Mouse (Mus musculus): ENCODE results near the gene Tll1. TPM values are rescaled to one million over a fixed set of nuclear protein-coding genes. Genes with fewer than 3 reads are reported as not detected.

The Tll1 gene
- polyA plus RNA-seq (2011; ENCODE audit: insufficient read depth, insufficient read length, low replicate concordance, missing spikeins), result not detected in 2 replicates

GRCm38 (mm10) chr8:64206024-64206385 lies at the start of gene Tll1:
Gene Tll1 (minus strand): TSS chr8:64206271.
- no peak for TF ChIP-seq POLR2A (IDR thresholded peaks at IDR 0.05; ENCODE audit: borderline replicate concordance, control insufficient read depth, low read depth, low read length)
- no peak for TF ChIP-seq CTCF (IDR thresholded peaks at IDR 0.05; ENCODE audit: control insufficient read depth, insufficient read depth, low read length)
- WGBS, result under 1% methylated on average over 18 of the region's 18 CpGs
- H3K4me1 ChIP-seq (ENCODE audit: control insufficient read depth, insufficient read depth, low read length), result no peaks in the 10 kb centered on the region
- H3K27ac ChIP-seq (ENCODE audit: control insufficient read depth, insufficient read depth, low read depth, low read length, poor library complexity), result no peak within 1 kb of the TSS
- no peak within 1 kb of the TSS for H3K4me3 ChIP-seq (replicated peaks; ENCODE audit: control insufficient read depth, low read depth, low read length)

DNA sequence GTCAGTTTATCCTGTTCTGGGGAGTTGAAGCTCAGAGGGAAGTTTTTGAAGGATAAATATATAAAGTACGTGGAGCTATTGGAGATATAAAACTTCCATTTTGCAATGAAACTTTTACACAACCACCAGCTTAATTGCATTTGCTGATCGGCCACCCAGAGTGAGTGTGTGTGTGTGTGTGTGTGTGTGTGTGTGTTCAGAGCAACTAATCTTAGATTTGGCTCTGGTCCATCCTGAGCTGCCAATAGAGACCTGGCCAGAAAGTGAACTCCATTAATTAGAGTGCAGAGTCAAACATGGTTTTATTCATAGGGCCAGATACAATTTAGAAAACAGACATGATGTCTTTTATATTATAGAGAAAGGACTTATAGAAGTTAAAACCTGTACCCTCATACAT lies 32.6 kb upstream of the Tll1 start:
- H3K27ac ChIP-seq (ENCODE audit: control insufficient read depth, insufficient read depth, low read depth, low read length, poor library complexity), result no peak overlapping the region
- WGBS, result 78% methylated on average over 2 of the region's 2 CpGs
- no peak overlapping the region for H3K4me3 ChIP-seq (replicated peaks; ENCODE audit: control insufficient read depth, low read depth, low read length)
- no peaks in the 10 kb centered on the region for H3K4me1 ChIP-seq (ENCODE audit: control insufficient read depth, insufficient read depth, low read length)
- TF ChIP-seq CTCF (IDR thresholded peaks at IDR 0.05; ENCODE audit: control insufficient read depth, insufficient read depth, low read length) (no peak), POLR2A (IDR thresholded peaks at IDR 0.05; ENCODE audit: borderline replicate concordance, control insufficient read depth, low read depth, low read length) (no peak)

DNA sequence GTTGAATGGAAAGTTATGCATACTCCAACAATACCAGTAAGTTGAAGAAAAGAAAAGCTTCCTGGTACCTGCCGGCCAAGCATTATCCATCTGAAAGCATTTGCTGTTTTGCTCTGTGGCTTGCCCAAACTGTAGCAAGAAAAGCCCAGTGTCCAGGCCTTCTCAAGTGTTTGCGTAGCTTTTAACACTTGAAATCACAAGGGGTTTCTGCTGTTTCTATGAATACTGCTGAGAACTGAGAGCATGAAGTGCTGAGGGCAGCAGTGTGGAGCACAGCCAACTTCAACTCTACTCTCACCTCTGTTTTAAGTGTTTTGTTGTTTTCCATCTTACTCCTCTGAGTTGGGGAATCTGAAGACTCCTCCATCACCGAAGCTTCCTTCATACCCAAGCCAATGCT lies 15.5 kb upstream of the Tll1 start:
- WGBS, result 84% methylated on average over 3 of the region's 3 CpGs
- Histone ChIP-seq H3K27ac (ENCODE audit: control insufficient read depth, insufficient read depth, low read depth, low read length, poor library complexity) (no peak overlapping the region), H3K4me1 (ENCODE audit: control insufficient read depth, insufficient read depth, low read length) (no peaks in the 10 kb centered on the region), H3K4me3 (replicated peaks; ENCODE audit: control insufficient read depth, low read depth, low read length) (no peak overlapping the region)
- TF ChIP-seq POLR2A (IDR thresholded peaks at IDR 0.05; ENCODE audit: borderline replicate concordance, control insufficient read depth, low read depth, low read length) (no peak), CTCF (IDR thresholded peaks at IDR 0.05; ENCODE audit: control insufficient read depth, insufficient read depth, low read length) (no peak)

- Histone ChIP-seq H3K4me3 (replicated peaks; ENCODE audit: control insufficient read depth, low read depth, low read length) (no peak overlapping the region), H3K4me1 (ENCODE audit: control insufficient read depth, insufficient read depth, low read length) (no peaks in the 10 kb centered on the region), H3K27ac (ENCODE audit: control insufficient read depth, insufficient read depth, low read depth, low read length, poor library complexity) (no peak overlapping the region)
- no peak for TF ChIP-seq CTCF (IDR thresholded peaks at IDR 0.05; ENCODE audit: control insufficient read depth, insufficient read depth, low read length)
- no peak for TF ChIP-seq POLR2A (IDR thresholded peaks at IDR 0.05; ENCODE audit: borderline replicate concordance, control insufficient read depth, low read depth, low read length)
- 57% methylated on average over 2 of the region's 2 CpGs for WGBS
Measured at GRCm38 (mm10) chr8:64217644-64218043, 11.6 kb upstream of the Tll1 start.

DNA sequence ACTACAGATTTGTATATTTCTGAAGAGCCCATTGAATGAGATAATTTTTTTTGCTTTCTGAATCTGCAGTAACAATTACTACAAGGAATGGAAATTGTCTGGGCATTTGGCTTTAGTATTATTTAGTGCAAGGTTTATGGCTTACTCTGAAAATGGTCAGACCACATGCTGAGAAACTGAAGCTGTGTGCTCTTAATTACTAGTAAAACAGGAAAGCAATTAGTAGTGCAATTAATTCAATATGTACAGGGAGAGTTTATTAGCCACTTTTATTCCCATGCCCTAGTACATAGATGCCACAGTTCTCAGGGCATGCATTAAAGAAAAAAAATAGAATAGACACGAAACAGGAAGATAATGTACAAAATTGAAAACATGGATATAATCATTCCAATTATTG lies 10.2 kb upstream of the Tll1 start:
- WGBS, result 59% methylated on average over 1 of the region's 1 CpGs
- Histone ChIP-seq H3K4me1 (ENCODE audit: control insufficient read depth, insufficient read depth, low read length) (no peaks in the 10 kb centered on the region), H3K4me3 (replicated peaks; ENCODE audit: control insufficient read depth, low read depth, low read length) (no peak overlapping the region), H3K27ac (ENCODE audit: control insufficient read depth, insufficient read depth, low read depth, low read length, poor library complexity) (no peak overlapping the region)
- no peak for TF ChIP-seq CTCF (IDR thresholded peaks at IDR 0.05; ENCODE audit: control insufficient read depth, insufficient read depth, low read length)
- TF ChIP-seq POLR2A (IDR thresholded peaks at IDR 0.05; ENCODE audit: borderline replicate concordance, control insufficient read depth, low read depth, low read length), result no peak

- Histone ChIP-seq H3K27ac (ENCODE audit: control insufficient read depth, insufficient read depth, low read depth, low read length, poor library complexity) (no peak overlapping the region), H3K4me3 (replicated peaks; ENCODE audit: control insufficient read depth, low read depth, low read length) (no peak overlapping the region), H3K4me1 (ENCODE audit: control insufficient read depth, insufficient read depth, low read length) (no peaks in the 10 kb centered on the region)
- WGBS, result 53% methylated on average over 6 of the region's 6 CpGs
- TF ChIP-seq POLR2A (IDR thresholded peaks at IDR 0.05; ENCODE audit: borderline replicate concordance, control insufficient read depth, low read depth, low read length) (no peak), CTCF (IDR thresholded peaks at IDR 0.05; ENCODE audit: control insufficient read depth, insufficient read depth, low read length) (no peak)
Measured at GRCm38 (mm10) chr8:64215374-64215773, 9.3 kb upstream of the Tll1 start.

DNA sequence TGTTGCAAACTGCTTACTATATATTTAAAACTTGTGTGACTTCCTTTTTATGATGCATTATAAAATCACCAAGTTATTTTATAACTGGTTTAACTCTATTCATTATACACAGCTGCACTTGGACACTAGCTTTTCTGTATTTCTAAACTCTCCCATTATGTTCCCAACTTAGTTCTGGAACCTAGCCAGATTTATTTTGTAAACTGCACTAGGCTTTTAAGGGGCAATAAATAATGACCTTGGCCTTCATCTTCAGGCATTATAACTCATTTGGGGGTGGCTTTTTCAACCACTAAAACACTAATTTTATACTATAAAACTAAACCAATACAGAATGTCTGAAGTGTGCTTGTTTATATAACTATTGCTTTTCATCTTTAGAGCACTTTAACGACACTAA lies 8.8 kb upstream of the Tll1 start:
- 64% methylated on average over 1 of the region's 1 CpGs for WGBS
- TF ChIP-seq POLR2A (IDR thresholded peaks at IDR 0.05; ENCODE audit: borderline replicate concordance, control insufficient read depth, low read depth, low read length), result no peak
- TF ChIP-seq CTCF (IDR thresholded peaks at IDR 0.05; ENCODE audit: control insufficient read depth, insufficient read depth, low read length), result no peak

DNA sequence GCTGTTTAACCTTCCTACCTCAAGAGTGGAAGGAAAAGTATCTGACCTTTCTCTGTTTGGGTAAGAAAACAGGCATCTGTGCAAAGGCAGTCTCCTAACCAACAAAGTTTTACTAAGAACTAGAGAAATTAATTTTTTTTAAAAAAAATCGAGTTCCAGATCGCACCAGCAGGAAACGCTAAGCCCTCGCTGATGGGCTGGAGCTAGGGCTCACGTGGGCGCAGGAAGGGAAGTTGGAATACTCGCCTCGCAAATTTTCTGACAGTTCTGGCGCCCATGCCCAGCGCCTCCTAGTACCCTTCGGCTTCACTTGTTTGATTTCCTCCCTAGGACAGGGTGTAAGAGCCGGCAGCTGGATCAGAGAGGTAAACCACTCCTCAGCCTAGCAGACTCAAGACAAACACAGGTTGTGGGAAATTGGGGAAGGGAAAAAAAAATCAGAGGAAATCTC lies 365 bp upstream of the Tll1 start:
- no peak overlapping the region for H3K4me3 ChIP-seq (replicated peaks; ENCODE audit: control insufficient read depth, low read depth, low read length)
- WGBS, result under 1% methylated on average over 12 of the region's 12 CpGs
- no peaks in the 10 kb centered on the region for H3K4me1 ChIP-seq (ENCODE audit: control insufficient read depth, insufficient read depth, low read length)
- H3K27ac ChIP-seq (ENCODE audit: control insufficient read depth, insufficient read depth, low read depth, low read length, poor library complexity), result no peak overlapping the region
- no peak for TF ChIP-seq CTCF (IDR thresholded peaks at IDR 0.05; ENCODE audit: control insufficient read depth, insufficient read depth, low read length)
- no peak for TF ChIP-seq POLR2A (IDR thresholded peaks at IDR 0.05; ENCODE audit: borderline replicate concordance, control insufficient read depth, low read depth, low read length)

More for the DNA sequence above, 8.8 kb upstream of the Tll1 start:
- Histone ChIP-seq H3K27ac (ENCODE audit: control insufficient read depth, insufficient read depth, low read depth, low read length, poor library complexity) (no peak overlapping the region), H3K4me1 (ENCODE audit: control insufficient read depth, insufficient read depth, low read length) (no peaks in the 10 kb centered on the region), H3K4me3 (replicated peaks; ENCODE audit: control insufficient read depth, low read depth, low read length) (no peak overlapping the region)

All from bone marrow, adult 2 months (tissue).